In the genomic region with DNA sequence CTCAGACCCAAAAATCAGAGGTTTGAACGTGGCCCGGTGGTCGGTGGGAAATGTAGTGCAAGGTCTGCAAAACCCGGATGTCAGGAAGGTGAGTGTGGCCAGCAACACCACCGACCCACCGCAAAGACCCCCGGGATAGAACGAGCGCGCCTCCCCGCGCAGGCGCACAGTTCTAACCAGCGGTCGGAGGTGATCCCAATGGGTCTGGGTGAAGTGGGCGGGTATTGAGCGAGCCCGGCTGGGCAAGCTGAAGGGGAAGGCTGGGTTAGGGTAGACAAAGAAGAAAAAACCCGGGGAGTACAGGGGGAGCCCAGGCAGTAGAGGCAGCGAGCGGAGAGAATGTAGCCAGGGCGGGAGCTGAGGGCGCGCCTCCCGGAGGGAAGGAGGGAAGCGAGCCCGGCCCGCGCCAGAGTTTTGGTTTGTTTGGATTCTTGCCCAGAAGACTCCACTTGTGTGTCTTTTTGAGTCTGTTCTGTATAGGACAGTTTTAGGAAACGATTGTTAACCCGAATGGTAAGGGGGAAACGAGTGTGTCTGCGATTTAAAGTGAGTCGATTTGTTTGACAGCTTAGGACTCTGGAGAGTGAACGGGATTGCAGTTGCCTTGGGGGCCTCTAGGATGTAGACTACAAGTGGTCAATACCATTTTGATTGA, we compare ENCODE assay signal across 8 mouse cellular contexts. TPM values are rescaled to one million over a fixed set of nuclear protein-coding genes. Genes with fewer than 3 reads are reported as not detected.
DNase-seq lines count a peak whose midpoint lies in the region; ATAC-seq and TF ChIP-seq lines count a peak whose summit lies in the region.

No protein-coding gene starts in this region.

- H3K27ac ChIP-seq in embryonic facial prominence, embryonic 14.5 days (replicated peaks; ENCODE audit: low read depth, low read length) = peak overlapping the region; percentile 86
- peak overlapping the region; percentile 89 for H3K27ac ChIP-seq in heart, embryonic 10.5 days
- H3K27ac ChIP-seq in kidney, embryonic 14.5 days (ENCODE audit: low read depth, low read length) = peak overlapping the region; percentile 90; the same call in 1 of the 2 replicates
- H3K27ac ChIP-seq in limb, embryonic 14.5 days (replicated peaks; ENCODE audit: low read depth, low read length) = peak overlapping the region; percentile 78
- peak overlapping the region; percentile 84 for H3K27ac ChIP-seq in midbrain, embryonic 16.5 days (ENCODE audit: low read length)
- peak overlapping the region; percentile 79 for H3K27ac ChIP-seq in stomach, embryonic 14.5 days (ENCODE audit: low read length)

- peak; percentile 57 to 70 for DNase-seq in adrenal gland, adult (ENCODE audit: inconsistent age in 2 of 2, low spot score in 1 of 2)
- DNase-seq in adrenal gland, adult 8-10 months = no peak
- DNase-seq in embryonic facial prominence, embryonic 14.5 days (ENCODE audit: low spot score) = peak; percentile 95
- peak; percentile 95 for DNase-seq in heart, embryonic 10.5 days (ENCODE audit: low spot score)
- peak; percentile 91 for DNase-seq in limb, embryonic 14.5 days (ENCODE audit: low spot score)

- WGBS in embryonic facial prominence, embryonic 14.5 days = 3% methylated on average over 35 of the region's 35 CpGs
- 6% methylated on average over 35 of the region's 35 CpGs for WGBS in heart, embryonic 10.5 days
- WGBS in kidney, embryonic 14.5 days = 4% methylated on average over 35 of the region's 35 CpGs
- WGBS in limb, embryonic 14.5 days = 2% methylated on average over 35 of the region's 35 CpGs
- WGBS in midbrain, embryonic 16.5 days = 1% methylated on average over 35 of the region's 35 CpGs
- WGBS in stomach, embryonic 14.5 days = 4% methylated on average over 35 of the region's 35 CpGs

- peak overlapping the region; percentile 54 for H3K4me3 ChIP-seq in embryonic facial prominence, embryonic 14.5 days (ENCODE audit: low read depth, low read length)
- H3K4me3 ChIP-seq in heart, embryonic 10.5 days = peak overlapping the region; percentile 74
- peak overlapping the region; percentile 58 for H3K4me3 ChIP-seq in kidney, embryonic 14.5 days (ENCODE audit: low read length)
- peak overlapping the region; percentile 49 for H3K4me3 ChIP-seq in limb, embryonic 14.5 days (replicated peaks; ENCODE audit: low read length)
- H3K4me3 ChIP-seq in midbrain, embryonic 16.5 days (ENCODE audit: low read depth, low read length) = peak overlapping the region; percentile 58
- H3K4me3 ChIP-seq in stomach, embryonic 14.5 days (ENCODE audit: low read depth, low read length) = peak overlapping the region; percentile 39

- H3K36me3 ChIP-seq in embryonic facial prominence, embryonic 14.5 days (ENCODE audit: control insufficient read depth, insufficient read depth, low read length) = peaks cover 35% of the 10 kb centered on the region
- peaks cover 54% of the 10 kb centered on the region for H3K36me3 ChIP-seq in heart, embryonic 10.5 days
- no peaks in the 10 kb centered on the region; the same call in 1 of the 2 replicates for H3K36me3 ChIP-seq in kidney, embryonic 14.5 days (ENCODE audit: control insufficient read depth, insufficient read depth, low read length)
- peaks cover 15% of the 10 kb centered on the region for H3K36me3 ChIP-seq in limb, embryonic 14.5 days (ENCODE audit: control insufficient read depth, insufficient read depth, low read length)
- H3K36me3 ChIP-seq in midbrain, embryonic 16.5 days (ENCODE audit: control insufficient read depth, insufficient read depth, low read length) = peaks cover under 1% of the 10 kb centered on the region
- H3K36me3 ChIP-seq in stomach, embryonic 14.5 days (ENCODE audit: control insufficient read depth, insufficient read depth, low read length) = no peaks in the 10 kb centered on the region

- H3K4me1 ChIP-seq in embryonic facial prominence, embryonic 14.5 days (ENCODE audit: control insufficient read depth, insufficient read depth, low read length) = peaks cover 3% of the 10 kb centered on the region; the same call in 1 of the 2 replicates
- H3K4me1 ChIP-seq in heart, embryonic 10.5 days = 0 out of 2 replicates have a peak, but pooled peaks cover 4% of the 10 kb centered on the region
- H3K4me1 ChIP-seq in kidney, embryonic 14.5 days (ENCODE audit: control insufficient read depth, insufficient read depth, low read length) = no peaks in the 10 kb centered on the region
- no peaks in the 10 kb centered on the region for H3K4me1 ChIP-seq in limb, embryonic 14.5 days (ENCODE audit: control insufficient read depth, insufficient read depth, low read length)
- peaks cover 4% of the 10 kb centered on the region; the same call in 1 of the 2 replicates for H3K4me1 ChIP-seq in midbrain, embryonic 16.5 days (ENCODE audit: control insufficient read depth, insufficient read depth, low read length)
- H3K4me1 ChIP-seq in stomach, embryonic 14.5 days (ENCODE audit: control insufficient read depth, insufficient read depth, low read length) = 0 out of 2 replicates have a peak, but pooled peaks cover 3% of the 10 kb centered on the region

- H3K27me3 ChIP-seq in embryonic facial prominence, embryonic 14.5 days (replicated peaks; ENCODE audit: control insufficient read depth, insufficient read depth, low read length) = no peaks in the 10 kb centered on the region
- no peaks in the 10 kb centered on the region for H3K27me3 ChIP-seq in heart, embryonic 10.5 days (ENCODE audit: insufficient read depth, poor library complexity, severe bottlenecking)
- no peaks in the 10 kb centered on the region for H3K27me3 ChIP-seq in kidney, embryonic 14.5 days (ENCODE audit: control insufficient read depth, insufficient read depth, low read length)
- H3K27me3 ChIP-seq in limb, embryonic 14.5 days (ENCODE audit: control insufficient read depth, insufficient read depth, low read length) = no peaks in the 10 kb centered on the region
- no peaks in the 10 kb centered on the region for H3K27me3 ChIP-seq in midbrain, embryonic 16.5 days (ENCODE audit: control insufficient read depth, insufficient read depth, low read depth, low read length)
- no peaks in the 10 kb centered on the region for H3K27me3 ChIP-seq in stomach, embryonic 14.5 days (ENCODE audit: control insufficient read depth, insufficient read depth, low read length)

- TF ChIP-seq POLR2A in limb, embryonic 14.5 days (IDR thresholded peaks at IDR 0.05; ENCODE audit: borderline replicate concordance, extremely low read depth, insufficient read depth, insufficient read length) = 0 out of 2 replicates have a peak, but pooled peaks have one; percentile 45

- peak overlapping the region; percentile 62 for H3K4me2 ChIP-seq in embryonic facial prominence, embryonic 14.5 days (ENCODE audit: low read depth, low read length)
- H3K4me2 ChIP-seq in kidney, embryonic 14.5 days (replicated peaks; ENCODE audit: low read depth, low read length) = peak overlapping the region; percentile 50
- peak overlapping the region; percentile 54 for H3K4me2 ChIP-seq in limb, embryonic 14.5 days (replicated peaks; ENCODE audit: low read depth, low read length, severe bottlenecking)
- peak overlapping the region; percentile 52 for H3K4me2 ChIP-seq in midbrain, embryonic 16.5 days (ENCODE audit: low read length)
- peak overlapping the region; percentile 55 for H3K4me2 ChIP-seq in stomach, embryonic 14.5 days (replicated peaks; ENCODE audit: low read depth, low read length)

- H3K9me3 ChIP-seq in embryonic facial prominence, embryonic 14.5 days (ENCODE audit: control insufficient read depth, low read length) = peaks cover 30% of the 10 kb centered on the region
- H3K9me3 ChIP-seq in heart, embryonic 10.5 days = peaks cover 5% of the 10 kb centered on the region
- peaks cover 7% of the 10 kb centered on the region for H3K9me3 ChIP-seq in kidney, embryonic 14.5 days (ENCODE audit: control insufficient read depth, low read length)
- 0 out of 2 replicates have a peak, but pooled peaks cover 7% of the 10 kb centered on the region for H3K9me3 ChIP-seq in limb, embryonic 14.5 days (ENCODE audit: control insufficient read depth, low read length)
- H3K9me3 ChIP-seq in midbrain, embryonic 16.5 days (replicated peaks; ENCODE audit: control insufficient read depth, low read length, poor library complexity, severe bottlenecking) = peaks cover 5% of the 10 kb centered on the region; the same call in 1 of the 2 replicates
- H3K9me3 ChIP-seq in stomach, embryonic 14.5 days (ENCODE audit: control insufficient read depth, low read depth, low read length) = peaks cover 16% of the 10 kb centered on the region; the same call in 1 of the 2 replicates

- H3K9ac ChIP-seq in embryonic facial prominence, embryonic 14.5 days (ENCODE audit: low read depth, low read length) = peak overlapping the region; percentile 70
- peak overlapping the region; percentile 73 for H3K9ac ChIP-seq in kidney, embryonic 14.5 days (ENCODE audit: low read depth, low read length)
- H3K9ac ChIP-seq in limb, embryonic 14.5 days (ENCODE audit: low read depth, low read length, severe bottlenecking) = peak overlapping the region; percentile 47
- peak overlapping the region; percentile 69 for H3K9ac ChIP-seq in midbrain, embryonic 16.5 days (ENCODE audit: low read depth, low read length)
- H3K9ac ChIP-seq in stomach, embryonic 14.5 days (replicated peaks; ENCODE audit: low read depth, low read length) = peak overlapping the region; percentile 36

- ATAC-seq in embryonic facial prominence, embryonic 14.5 days (ENCODE audit: low read depth) = peak; percentile 97
- ATAC-seq in kidney, embryonic 14.5 days (ENCODE audit: low FRiP score, low TSS enrichment) = peak; percentile 97
- ATAC-seq in limb, embryonic 14.5 days (ENCODE audit: low FRiP score, low read depth) = peak; percentile 94
- ATAC-seq in midbrain, embryonic 16.5 days = peak; percentile 96
- ATAC-seq in stomach, embryonic 14.5 days (ENCODE audit: insufficient number of reproducible peaks, insufficient read depth, low FRiP score, low read depth) = peak; percentile 94

RNA-seq across cellular contexts. Expression of a gene that starts 21.9 kb away (rescaled TPM):
- 1 to 10 TPM; 3.6 to 5.7 (median 4.5) TPM for total RNA-seq in adrenal gland, adult 8-10 months (2022)
- polyA plus RNA-seq in embryonic facial prominence, embryonic 14.5 days (2014; fragmentation: Nextera tagmentation; extraction: Ambion mirVana) = 5.8 and 6.5 TPM in 2 replicates
- polyA plus RNA-seq in heart, embryonic 10.5 days (2016; fragmentation: Nextera tagmentation; extraction: Ambion mirVana) = 9.5 and 10.8 TPM in 2 replicates
- 5.2 and 6.1 TPM in 2 replicates for polyA plus RNA-seq in kidney, embryonic 14.5 days (2014; fragmentation: Nextera tagmentation; extraction: Ambion mirVana)
- polyA plus RNA-seq in limb, embryonic 14.5 days (2012; rRNA removed) = 5.8 TPM in 2 replicates
- polyA plus RNA-seq in limb, embryonic 14.5 days (2014; fragmentation: Nextera tagmentation; extraction: Ambion mirVana) = 5.0 and 5.9 TPM in 2 replicates
- polyA plus RNA-seq in midbrain, embryonic 16.5 days (2015; fragmentation: Nextera tagmentation; extraction: Ambion mirVana) = 24.5 and 26.6 TPM in 2 replicates
- polyA plus RNA-seq in stomach, embryonic 14.5 days (2014; fragmentation: Nextera tagmentation; extraction: Ambion mirVana) = 6.4 and 7.3 TPM in 2 replicates

RNA-seq across cellular contexts. Expression of a gene that starts 25.9 kb away (rescaled TPM):
- total RNA-seq in adrenal gland, adult 8-10 months (2022) = 10 to 100 TPM; 46.0 to 55.4 (median 54.0) TPM
- 18.1 and 18.4 TPM in 2 replicates for polyA plus RNA-seq in embryonic facial prominence, embryonic 14.5 days (2014; fragmentation: Nextera tagmentation; extraction: Ambion mirVana)
- 8.6 and 9.5 TPM in 2 replicates for polyA plus RNA-seq in heart, embryonic 10.5 days (2016; fragmentation: Nextera tagmentation; extraction: Ambion mirVana)
- 20.2 and 23.0 TPM in 2 replicates for polyA plus RNA-seq in kidney, embryonic 14.5 days (2014; fragmentation: Nextera tagmentation; extraction: Ambion mirVana)
- 66.8 and 93.4 TPM in 2 replicates for polyA plus RNA-seq in limb, embryonic 14.5 days (2012; rRNA removed)
- polyA plus RNA-seq in limb, embryonic 14.5 days (2014; fragmentation: Nextera tagmentation; extraction: Ambion mirVana) = 19.9 and 20.3 TPM in 2 replicates
- polyA plus RNA-seq in midbrain, embryonic 16.5 days (2015; fragmentation: Nextera tagmentation; extraction: Ambion mirVana) = 10.8 and 13.4 TPM in 2 replicates
- 19.6 and 22.3 TPM in 2 replicates for polyA plus RNA-seq in stomach, embryonic 14.5 days (2014; fragmentation: Nextera tagmentation; extraction: Ambion mirVana)

RNA-seq across cellular contexts. Expression of a gene that starts 40.3 kb away (rescaled TPM):
- 100 to 1,000 TPM in 3 of 4 experiments, 10 to 100 TPM in 1; 65.3 to 235 (median 137) TPM for total RNA-seq in adrenal gland, adult 8-10 months (2022)
- polyA plus RNA-seq in embryonic facial prominence, embryonic 14.5 days (2014; fragmentation: Nextera tagmentation; extraction: Ambion mirVana) = 7.4 and 17.0 TPM in 2 replicates
- polyA plus RNA-seq in heart, embryonic 10.5 days (2016; fragmentation: Nextera tagmentation; extraction: Ambion mirVana) = 163 and 277 TPM in 2 replicates
- 4.5 TPM in 2 replicates for polyA plus RNA-seq in kidney, embryonic 14.5 days (2014; fragmentation: Nextera tagmentation; extraction: Ambion mirVana)
- polyA plus RNA-seq in limb, embryonic 14.5 days (2012; rRNA removed) = 1.5 and 2.7 TPM in 2 replicates
- polyA plus RNA-seq in limb, embryonic 14.5 days (2014; fragmentation: Nextera tagmentation; extraction: Ambion mirVana) = 3.3 and 4.5 TPM in 2 replicates
- 5.9 and 8.5 TPM in 2 replicates for polyA plus RNA-seq in midbrain, embryonic 16.5 days (2015; fragmentation: Nextera tagmentation; extraction: Ambion mirVana)
- 5.7 and 8.2 TPM in 2 replicates for polyA plus RNA-seq in stomach, embryonic 14.5 days (2014; fragmentation: Nextera tagmentation; extraction: Ambion mirVana)

RNA-seq across cellular contexts. Expression of a gene that starts 49.1 kb away (rescaled TPM):
- 10 to 100 TPM; 39.9 to 66.1 (median 44.5) TPM for total RNA-seq in adrenal gland, adult 8-10 months (2022)
- 136 and 141 TPM in 2 replicates for polyA plus RNA-seq in embryonic facial prominence, embryonic 14.5 days (2014; fragmentation: Nextera tagmentation; extraction: Ambion mirVana)
- 79.8 and 91.7 TPM in 2 replicates for polyA plus RNA-seq in heart, embryonic 10.5 days (2016; fragmentation: Nextera tagmentation; extraction: Ambion mirVana)
- 98.2 and 125 TPM in 2 replicates for polyA plus RNA-seq in kidney, embryonic 14.5 days (2014; fragmentation: Nextera tagmentation; extraction: Ambion mirVana)
- 53.3 and 63.7 TPM in 2 replicates for polyA plus RNA-seq in limb, embryonic 14.5 days (2012; rRNA removed)
- polyA plus RNA-seq in limb, embryonic 14.5 days (2014; fragmentation: Nextera tagmentation; extraction: Ambion mirVana) = 140 and 159 TPM in 2 replicates
- polyA plus RNA-seq in midbrain, embryonic 16.5 days (2015; fragmentation: Nextera tagmentation; extraction: Ambion mirVana) = 79.5 and 87.9 TPM in 2 replicates
- polyA plus RNA-seq in stomach, embryonic 14.5 days (2014; fragmentation: Nextera tagmentation; extraction: Ambion mirVana) = 132 and 142 TPM in 2 replicates

RNA-seq across cellular contexts. Expression of a gene that starts 53.4 kb away (rescaled TPM):
- total RNA-seq in adrenal gland, adult 8-10 months (2022) = 1 to 10 TPM; 1.9 to 4.7 (median 4.1) TPM
- 7.9 and 11.2 TPM in 2 replicates for polyA plus RNA-seq in embryonic facial prominence, embryonic 14.5 days (2014; fragmentation: Nextera tagmentation; extraction: Ambion mirVana)
- 7.0 and 10.7 TPM in 2 replicates for polyA plus RNA-seq in heart, embryonic 10.5 days (2016; fragmentation: Nextera tagmentation; extraction: Ambion mirVana)
- polyA plus RNA-seq in kidney, embryonic 14.5 days (2014; fragmentation: Nextera tagmentation; extraction: Ambion mirVana) = 13.8 and 14.4 TPM in 2 replicates
- 8.0 and 9.3 TPM in 2 replicates for polyA plus RNA-seq in limb, embryonic 14.5 days (2012; rRNA removed)
- 11.0 and 13.2 TPM in 2 replicates for polyA plus RNA-seq in limb, embryonic 14.5 days (2014; fragmentation: Nextera tagmentation; extraction: Ambion mirVana)
- polyA plus RNA-seq in midbrain, embryonic 16.5 days (2015; fragmentation: Nextera tagmentation; extraction: Ambion mirVana) = 18.1 and 18.7 TPM in 2 replicates
- 7.5 and 11.2 TPM in 2 replicates for polyA plus RNA-seq in stomach, embryonic 14.5 days (2014; fragmentation: Nextera tagmentation; extraction: Ambion mirVana)
